Mouse (Mus musculus): Measurements from ENCODE around the gene Fgf3.

DNA sequence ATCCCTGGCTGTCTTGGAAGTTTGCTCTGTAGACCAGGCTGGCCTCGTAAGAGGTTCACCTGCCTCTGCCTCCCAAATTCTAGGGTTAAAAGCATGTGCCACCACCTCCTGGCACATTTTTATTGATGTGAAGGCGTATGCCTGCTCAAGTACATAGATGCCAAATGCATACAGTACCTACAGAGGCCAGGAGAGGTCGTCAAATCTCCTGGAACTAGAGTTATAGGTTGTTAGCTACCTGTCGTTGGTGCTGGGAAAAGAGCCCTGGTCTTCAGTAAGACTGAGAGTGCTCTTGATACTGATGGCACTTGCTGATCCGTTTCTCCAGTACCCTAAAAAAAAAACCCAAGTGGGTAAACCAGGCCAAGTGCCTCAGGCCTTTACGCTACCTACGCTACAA, 46.5 kb upstream of the Fgf3 start:
- TF ChIP-seq CTCF (IDR thresholded peaks at IDR 0.05; ENCODE audit: low read depth) (no peak), EP300 (optimal IDR thresholded peaks at IDR 0.05) (no peak)

Data from stomach, postnatal 0 days (tissue).